ENCODE assay signal across 27 mouse cellular contexts in genomic region chr10:83286399-83286798, GRCm38 (mm10). TPM values are rescaled to one million over a fixed set of nuclear protein-coding genes. Genes with fewer than 3 reads are reported as not detected.
A peak's percentile ranks its signal among the peaks of the same experiment; 100 is the strongest.
DNase-seq lines count a peak whose midpoint lies in the region; ATAC-seq and TF ChIP-seq lines count a peak whose summit lies in the region.
"Had no signal": no experiment of that assay in that cellular context is flagged by ENCODE, and none has a peak within 500 bp of the region (broad histone marks: within the 10 kb centered on the region; RNA-seq: fewer than 3 reads in every experiment).

No protein-coding gene starts in this region.

- H3K27me3 ChIP-seq in forebrain, postnatal 0 days (ENCODE audit: insufficient read depth, low read length) = no peaks in the 10 kb centered on the region
- no peaks in the 10 kb centered on the region for H3K27me3 ChIP-seq in forebrain, embryonic 16.5 days (replicated peaks; ENCODE audit: control insufficient read depth, insufficient read depth, low read length)
- H3K27me3 ChIP-seq in neural tube, embryonic 12.5 days (replicated peaks) = no peaks in the 10 kb centered on the region
- no peaks in the 10 kb centered on the region for H3K27me3 ChIP-seq in midbrain, embryonic 13.5 days
- no peaks in the 10 kb centered on the region for H3K27me3 ChIP-seq in neural tube, embryonic 14.5 days (ENCODE audit: control insufficient read depth, insufficient read depth, low read length)
- H3K27me3 ChIP-seq: heart, embryonic 13.5 days; hindbrain, embryonic 12.5 days; intestine, embryonic 15.5 days; kidney, embryonic 15.5 days had no signal

- H3K9ac ChIP-seq in forebrain, postnatal 0 days = no peak overlapping the region
- no peak overlapping the region for H3K9ac ChIP-seq in forebrain, embryonic 16.5 days (replicated peaks; ENCODE audit: low read depth, low read length)
- 0 out of 2 replicates have a peak overlapping the region, but pooled peaks have one; percentile 26 for H3K9ac ChIP-seq in neural tube, embryonic 12.5 days
- H3K9ac ChIP-seq in midbrain, embryonic 13.5 days (replicated peaks) = no peak overlapping the region
- 0 out of 2 replicates have a peak overlapping the region, but pooled peaks have one; percentile 22 for H3K9ac ChIP-seq in neural tube, embryonic 14.5 days (replicated peaks; ENCODE audit: low read depth, low read length)
- H3K9ac ChIP-seq: embryonic facial prominence, embryonic 13.5 days; forebrain, embryonic 12.5 days; heart, embryonic 13.5 days; hindbrain, embryonic 12.5 days; intestine, embryonic 15.5 days; kidney, embryonic 15.5 days; liver, postnatal 0 days had no signal

- WGBS in forebrain, postnatal 0 days = 42% methylated on average over 7 of the region's 7 CpGs
- 48% methylated on average over 7 of the region's 7 CpGs for WGBS in forebrain, embryonic 16.5 days
- 51% methylated on average over 7 of the region's 7 CpGs for WGBS in neural tube, embryonic 12.5 days
- WGBS in midbrain, embryonic 13.5 days = 51% methylated on average over 7 of the region's 7 CpGs
- WGBS in neural tube, embryonic 14.5 days = 37% methylated on average over 7 of the region's 7 CpGs

- peak overlapping the region; percentile 5; the same call in 1 of the 2 replicates for H3K4me2 ChIP-seq in forebrain, postnatal 0 days (ENCODE audit: low read depth)
- H3K4me2 ChIP-seq in forebrain, embryonic 16.5 days (ENCODE audit: low read length) = no peak overlapping the region
- 0 out of 2 replicates have a peak overlapping the region, but pooled peaks have one; percentile 7 for H3K4me2 ChIP-seq in neural tube, embryonic 12.5 days (replicated peaks)
- H3K4me2 ChIP-seq in midbrain, embryonic 13.5 days (replicated peaks) = peak overlapping the region; percentile 34
- H3K4me2 ChIP-seq in neural tube, embryonic 14.5 days (ENCODE audit: low read depth, low read length) = peak overlapping the region; percentile 12; the same call in 1 of the 2 replicates
- H3K4me2 ChIP-seq: embryonic facial prominence, embryonic 13.5 days; forebrain, embryonic 12.5 days; heart, embryonic 13.5 days; hindbrain, embryonic 12.5 days; intestine, embryonic 15.5 days; kidney, embryonic 15.5 days; liver, embryonic 11.5 days had no signal

- no peaks in the 10 kb centered on the region; the same call in 1 of the 2 replicates for H3K36me3 ChIP-seq in forebrain, postnatal 0 days (ENCODE audit: insufficient read depth)
- no peaks in the 10 kb centered on the region for H3K36me3 ChIP-seq in forebrain, embryonic 16.5 days (ENCODE audit: control insufficient read depth, insufficient read depth)
- H3K36me3 ChIP-seq in neural tube, embryonic 12.5 days = no peaks in the 10 kb centered on the region
- no peaks in the 10 kb centered on the region for H3K36me3 ChIP-seq in midbrain, embryonic 13.5 days
- no peaks in the 10 kb centered on the region for H3K36me3 ChIP-seq in neural tube, embryonic 14.5 days (ENCODE audit: control insufficient read depth, insufficient read depth, low read length)
- H3K36me3 ChIP-seq: embryonic facial prominence, embryonic 13.5 days; forebrain, embryonic 12.5 days; heart, embryonic 13.5 days; hindbrain, embryonic 12.5 days; intestine, embryonic 15.5 days; kidney, embryonic 15.5 days had no signal

- DNase-seq in forebrain, postnatal 0 days = no peak
- no peak for DNase-seq in neural tube, embryonic 10.5 days (ENCODE audit: extremely low spot score, low spot score)
- DNase-seq in kidney, adult 11 months = no peak
- DNase-seq: adrenal gland, postnatal 36 days; cerebellum, adult 11-12 months; cerebellum, postnatal 14 days; gastrocnemius, postnatal 25 days; heart, adult 2 months; kidney, postnatal 36 days; liver, postnatal 0 days; thymus, adult 18-20 months; thymus, postnatal 4 days had no signal

- no peak for ATAC-seq in forebrain, postnatal 0 days
- no peak for ATAC-seq in forebrain, embryonic 16.5 days
- ATAC-seq in neural tube, embryonic 12.5 days (ENCODE audit: low FRiP score, low read depth) = no peak
- ATAC-seq in midbrain, embryonic 13.5 days = no peak
- no peak for ATAC-seq in neural tube, embryonic 14.5 days (ENCODE audit: low read depth)
- ATAC-seq in CD4-positive, CD25-positive, alpha-beta regulatory T cell, adult 4 months = no peak
- ATAC-seq: intestine, embryonic 15.5 days; liver, postnatal 0 days; lung, postnatal 0 days had no signal

- H3K9me3 ChIP-seq in forebrain, postnatal 0 days (ENCODE audit: low read length) = no peaks in the 10 kb centered on the region
- H3K9me3 ChIP-seq in forebrain, embryonic 16.5 days (ENCODE audit: control insufficient read depth, low read length) = no peaks in the 10 kb centered on the region
- H3K9me3 ChIP-seq in neural tube, embryonic 12.5 days = no peaks in the 10 kb centered on the region
- H3K9me3 ChIP-seq in midbrain, embryonic 13.5 days = no peaks in the 10 kb centered on the region
- H3K9me3 ChIP-seq in neural tube, embryonic 14.5 days (ENCODE audit: control insufficient read depth, low read length) = no peaks in the 10 kb centered on the region
- H3K9me3 ChIP-seq: embryonic facial prominence, embryonic 13.5 days; forebrain, embryonic 12.5 days; heart, embryonic 13.5 days; hindbrain, embryonic 12.5 days; intestine, embryonic 15.5 days; kidney, embryonic 15.5 days had no signal

- 0 out of 2 replicates have a peak, but pooled peaks cover 4% of the 10 kb centered on the region for H3K4me1 ChIP-seq in forebrain, postnatal 0 days (ENCODE audit: insufficient read depth)
- H3K4me1 ChIP-seq in forebrain, embryonic 16.5 days (replicated peaks; ENCODE audit: control insufficient read depth, insufficient read depth, low read length) = peaks cover 5% of the 10 kb centered on the region
- peaks cover 6% of the 10 kb centered on the region; the same call in 1 of the 2 replicates for H3K4me1 ChIP-seq in neural tube, embryonic 12.5 days
- H3K4me1 ChIP-seq in midbrain, embryonic 13.5 days (replicated peaks) = peaks cover 11% of the 10 kb centered on the region
- H3K4me1 ChIP-seq in neural tube, embryonic 14.5 days (ENCODE audit: control insufficient read depth, insufficient read depth, low read length) = 0 out of 2 replicates have a peak, but pooled peaks cover 3% of the 10 kb centered on the region
- H3K4me1 ChIP-seq: heart, embryonic 13.5 days; intestine, embryonic 15.5 days; kidney, embryonic 15.5 days had no signal

- H3K4me3 ChIP-seq in forebrain, postnatal 0 days (ENCODE audit: low read depth, low read length) = no peak overlapping the region
- H3K4me3 ChIP-seq in forebrain, embryonic 16.5 days (replicated peaks; ENCODE audit: low read length) = no peak overlapping the region
- H3K4me3 ChIP-seq in neural tube, embryonic 12.5 days = no peak overlapping the region
- H3K4me3 ChIP-seq in midbrain, embryonic 13.5 days (replicated peaks) = no peak overlapping the region
- H3K4me3 ChIP-seq in neural tube, embryonic 14.5 days (ENCODE audit: low read depth, low read length) = no peak overlapping the region
- H3K4me3 ChIP-seq: embryonic facial prominence, embryonic 13.5 days; erythroblast, embryonic 14.5 days; forebrain, embryonic 12.5 days; heart, adult 2 months; heart, embryonic 13.5 days; hindbrain, embryonic 12.5 days; intestine, embryonic 15.5 days; kidney, embryonic 15.5 days had no signal

- H3K27ac ChIP-seq in forebrain, postnatal 0 days (ENCODE audit: low read depth, low read length) = peak overlapping the region; percentile 2; the same call in 1 of the 2 replicates
- H3K27ac ChIP-seq in forebrain, embryonic 16.5 days (ENCODE audit: low read length) = no peak overlapping the region
- H3K27ac ChIP-seq in neural tube, embryonic 12.5 days = no peak overlapping the region
- peak overlapping the region; percentile 70 for H3K27ac ChIP-seq in midbrain, embryonic 13.5 days
- no peak overlapping the region for H3K27ac ChIP-seq in neural tube, embryonic 14.5 days (ENCODE audit: low read depth, low read length)
- H3K27ac ChIP-seq: embryonic facial prominence, embryonic 13.5 days; forebrain, embryonic 12.5 days; heart, adult 2 months; heart, embryonic 13.5 days; hindbrain, embryonic 12.5 days; intestine, embryonic 15.5 days; kidney, embryonic 15.5 days; macrophage had no signal

- no peak for TF ChIP-seq CTCF in forebrain, postnatal 0 days (IDR thresholded peaks at IDR 0.05; ENCODE audit: low read depth)

RNA-seq across cellular contexts. Expression of gene Slc41a2, which starts 51.3 kb away (rescaled TPM):
- total RNA-seq in forebrain, postnatal 0 days (2014; rRNA removed) = 22.3 and 23.8 TPM in 2 replicates
- polyA plus RNA-seq in forebrain, postnatal 0 days (2015; fragmentation: Nextera tagmentation; extraction: Ambion mirVana) = 5.5 and 10.1 TPM in 2 replicates
- 4.8 and 6.8 TPM in 2 replicates for polyA plus RNA-seq in forebrain, embryonic 16.5 days (2015; fragmentation: Nextera tagmentation; extraction: Ambion mirVana)
- polyA plus RNA-seq in neural tube, embryonic 12.5 days (2016; fragmentation: Nextera tagmentation; extraction: Ambion mirVana) = 1.5 and 2.6 TPM in 2 replicates
- 3.4 TPM in 2 replicates for polyA plus RNA-seq in midbrain, embryonic 13.5 days (2015; fragmentation: Nextera tagmentation; extraction: Ambion mirVana)
- polyA plus RNA-seq in neural tube, embryonic 14.5 days (2014; fragmentation: Nextera tagmentation; extraction: Ambion mirVana) = 13.2 and 14.1 TPM in 2 replicates
- 1 to 10 TPM in 1 of 2 experiments, not detected in 1; 2.0 TPM for polyA plus RNA-seq in CD4-positive, CD25-positive, alpha-beta regulatory T cell, adult 4 months (2017; shearing (Covaris generic))
- polyA plus RNA-seq: erythroblast, embryonic 14.5 days had no signal

Comparison
In these comparisons a context has a peak if more than half of its experiments do, and no peak if none do; other contexts are left out.
1. H3K27ac ChIP-seq: peak in forebrain, postnatal 0 days (single experiment) and midbrain, embryonic 13.5 days (single experiment); none in forebrain, embryonic 16.5 days (single experiment), neural tube, embryonic 12.5 days (single experiment) and neural tube, embryonic 14.5 days (single experiment).
2. H3K9ac ChIP-seq: peak in neural tube, embryonic 12.5 days (single experiment) and neural tube, embryonic 14.5 days (single experiment); none in forebrain, postnatal 0 days (single experiment), forebrain, embryonic 16.5 days (single experiment) and midbrain, embryonic 13.5 days (single experiment).